Mouse (Mus musculus): ENCODE data around the gene Sash1.

Sash1 gene

DNA sequence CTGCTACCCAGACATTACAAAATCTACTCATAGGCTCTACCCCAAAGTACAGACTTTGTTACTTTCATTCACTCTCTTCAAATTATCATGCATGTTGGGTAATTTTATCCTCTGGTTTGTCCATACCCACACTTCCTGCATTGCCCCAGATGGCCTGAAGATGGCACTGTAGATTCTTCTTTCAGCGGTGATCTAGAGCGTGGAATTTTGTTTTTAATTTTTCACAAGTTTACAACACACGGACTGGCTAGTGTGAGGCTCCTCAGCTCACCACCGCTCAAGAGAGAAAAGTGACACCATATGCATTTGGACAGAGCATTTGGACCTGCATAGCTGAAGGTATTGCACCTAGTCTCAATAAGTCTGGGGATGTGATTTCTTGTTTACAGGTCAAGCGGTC is 93.5 kb downstream of the Sash1 start:
- DNase-seq (ENCODE audit: inconsistent ontology term): peak; percentile 37

DNA sequence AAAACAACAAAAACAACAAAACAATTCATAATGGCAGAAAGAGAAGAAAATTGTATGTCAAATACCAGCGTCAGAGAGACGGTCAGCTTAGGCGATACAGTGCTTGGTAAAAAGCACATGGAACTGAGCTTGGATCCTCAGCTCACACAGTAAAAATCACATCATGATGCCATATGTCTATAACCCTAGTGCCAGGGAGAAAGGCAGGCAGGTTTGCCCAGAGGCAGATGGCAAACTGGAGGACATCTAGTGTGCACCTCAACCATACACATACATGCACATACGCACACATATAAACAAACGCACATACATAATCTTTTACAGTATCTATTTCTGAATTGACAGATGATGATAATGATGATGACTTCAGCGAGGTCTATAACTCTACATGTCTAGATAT is 96.8 kb downstream of the Sash1 start:
- no peak for DNase-seq (ENCODE audit: inconsistent ontology term)

DNA sequence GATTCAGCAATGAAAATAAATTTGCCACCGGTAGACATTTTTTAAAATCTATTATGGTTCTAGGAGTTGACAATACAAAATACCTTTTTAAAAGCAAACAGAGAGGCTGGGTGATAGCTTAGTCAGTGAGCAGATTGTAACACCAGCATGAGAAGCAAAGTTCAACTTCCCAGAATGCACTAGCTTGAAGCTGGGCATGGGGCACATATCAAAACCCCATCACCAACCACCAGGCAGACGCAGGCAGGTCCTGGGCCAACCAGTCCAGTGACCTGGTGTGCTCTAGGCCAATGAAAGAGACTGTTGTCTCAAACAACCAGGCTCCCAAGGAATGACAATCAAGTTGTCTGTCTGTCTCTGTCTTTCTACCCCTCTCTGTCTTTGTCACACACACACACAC is 98.6 kb downstream of the Sash1 start:
- DNase-seq (ENCODE audit: inconsistent ontology term): no peak

DNA sequence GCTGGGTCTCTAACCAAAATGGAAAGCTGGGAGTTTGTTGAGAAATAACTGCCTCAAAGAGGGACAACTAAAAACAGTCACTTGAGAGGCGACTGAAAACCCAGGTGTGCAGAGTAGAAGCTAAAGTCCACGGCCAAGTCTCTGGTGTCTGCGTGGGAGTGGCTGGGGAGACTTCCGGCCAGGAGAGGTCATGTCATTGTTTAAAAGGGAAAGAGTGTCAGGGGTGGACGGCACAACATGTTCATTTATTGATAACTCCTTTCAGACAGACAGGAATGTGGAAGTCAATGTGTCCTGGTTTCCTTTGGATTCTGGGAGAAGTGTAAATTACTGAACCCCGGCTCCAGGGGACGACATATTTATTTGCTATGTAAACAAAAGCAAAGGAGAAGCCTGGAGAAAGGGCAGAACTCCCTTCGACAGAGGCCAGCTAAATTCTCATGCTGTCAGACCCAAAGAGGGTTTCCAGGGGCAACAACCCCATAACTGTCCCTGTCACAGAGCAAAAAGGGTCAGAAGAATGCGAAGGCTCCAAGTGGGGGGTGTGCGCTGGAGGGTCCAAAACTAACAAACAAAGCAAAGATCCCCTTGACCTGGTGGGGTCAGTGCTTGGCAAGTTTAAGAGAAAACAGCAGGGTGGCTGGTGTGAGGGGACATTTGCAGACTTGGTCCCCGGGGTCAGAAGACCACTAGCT is 100.3 kb downstream of the Sash1 start:
- no peak for DNase-seq (ENCODE audit: inconsistent ontology term)

DNA sequence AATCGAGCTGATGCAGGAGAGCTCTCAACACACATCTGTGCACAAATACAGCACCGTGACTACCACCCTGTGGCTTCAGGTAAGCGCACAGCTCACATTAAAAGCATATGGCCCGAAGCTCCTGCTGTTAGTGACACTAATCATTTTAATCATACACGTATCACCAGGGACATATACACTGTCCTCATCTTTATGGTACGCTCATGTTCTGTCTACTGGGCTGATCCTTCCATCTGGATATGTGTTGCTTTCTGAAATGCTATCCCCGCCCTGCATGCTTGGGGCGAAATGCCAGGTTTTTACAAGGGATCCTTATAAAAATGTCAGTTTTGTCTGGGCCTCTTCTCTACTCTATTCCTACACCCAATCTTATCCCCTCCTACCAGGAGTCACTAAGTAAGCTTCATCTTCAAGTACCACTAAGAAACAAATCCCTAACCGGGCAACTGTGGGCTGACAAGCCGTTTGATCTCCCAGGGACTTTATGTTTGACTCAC is 103.9 kb downstream of the Sash1 start:
- no peak for DNase-seq (ENCODE audit: inconsistent ontology term)

DNA sequence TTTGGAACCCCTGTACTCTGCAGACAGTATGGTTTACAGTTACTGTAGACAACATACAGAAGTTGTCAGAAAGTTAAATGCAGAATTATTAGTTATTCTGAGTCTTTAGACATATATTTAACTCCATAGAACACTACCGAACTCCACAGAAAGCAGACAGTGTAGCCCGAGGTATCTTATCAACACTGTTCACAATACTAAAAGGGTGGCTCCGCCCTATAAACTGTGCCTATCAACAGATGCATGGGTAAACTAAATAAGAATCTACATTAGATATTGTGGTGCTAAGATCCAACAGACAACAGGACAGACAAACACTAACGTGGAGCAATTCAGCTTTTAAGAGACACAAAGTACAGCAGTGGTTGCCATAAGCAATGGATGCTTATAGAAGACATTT is 106.0 kb downstream of the Sash1 start:
- DNase-seq (ENCODE audit: inconsistent ontology term): no peak

DNA sequence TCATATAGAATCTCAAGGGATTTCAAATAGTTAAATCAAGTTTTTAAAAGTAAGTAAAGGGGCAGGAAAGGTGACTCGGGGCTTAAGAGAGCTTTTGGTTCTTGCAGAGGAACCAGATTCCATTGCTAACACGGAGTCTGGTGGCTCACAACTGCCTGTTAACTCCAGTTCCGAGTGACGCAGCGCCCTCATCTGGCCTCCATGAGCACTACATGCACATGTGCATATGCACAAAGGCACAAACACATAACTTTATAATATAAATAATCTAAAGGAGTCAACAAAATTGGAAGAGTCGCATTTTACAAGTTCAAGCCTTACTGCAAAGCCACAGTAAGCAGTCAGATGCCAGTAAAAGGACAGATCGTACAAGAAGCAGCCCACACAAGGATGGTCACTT is 107.0 kb downstream of the Sash1 start:
- no peak for DNase-seq (ENCODE audit: inconsistent ontology term)

DNA sequence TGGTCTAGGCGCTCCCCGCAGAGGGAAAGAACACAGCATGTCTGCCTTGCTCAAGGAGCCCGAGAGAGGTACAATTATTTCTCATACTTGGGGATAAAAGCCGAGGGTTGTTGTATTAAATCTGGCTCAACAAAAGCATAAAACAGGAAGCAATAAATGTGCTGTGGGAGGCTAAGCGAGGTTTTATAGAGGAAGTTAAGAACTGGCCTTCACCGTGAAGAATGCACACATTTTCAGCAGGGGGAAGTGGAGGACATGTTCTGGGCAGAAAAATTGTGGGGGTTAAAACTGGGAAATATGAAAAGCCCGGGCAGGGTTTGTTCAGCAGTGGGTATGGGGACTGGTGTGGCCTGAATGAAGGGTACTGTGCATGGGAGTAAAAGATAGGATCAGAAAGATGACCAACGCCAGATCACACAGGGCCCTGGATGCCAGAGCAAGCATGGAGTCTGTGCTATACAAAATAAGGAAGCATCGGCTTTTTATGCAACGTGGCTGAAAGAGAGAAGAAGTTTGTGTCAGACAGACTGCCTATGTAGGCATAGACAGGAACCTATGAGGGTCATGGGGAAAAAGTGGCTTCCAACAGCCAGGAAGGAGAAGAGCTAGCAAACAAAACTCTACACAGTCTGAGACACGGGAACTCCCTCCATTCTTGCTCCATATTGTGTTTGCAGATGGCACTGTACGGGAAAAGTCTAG is 108.2 kb downstream of the Sash1 start:
- DNase-seq (ENCODE audit: inconsistent ontology term): no peak

DNA sequence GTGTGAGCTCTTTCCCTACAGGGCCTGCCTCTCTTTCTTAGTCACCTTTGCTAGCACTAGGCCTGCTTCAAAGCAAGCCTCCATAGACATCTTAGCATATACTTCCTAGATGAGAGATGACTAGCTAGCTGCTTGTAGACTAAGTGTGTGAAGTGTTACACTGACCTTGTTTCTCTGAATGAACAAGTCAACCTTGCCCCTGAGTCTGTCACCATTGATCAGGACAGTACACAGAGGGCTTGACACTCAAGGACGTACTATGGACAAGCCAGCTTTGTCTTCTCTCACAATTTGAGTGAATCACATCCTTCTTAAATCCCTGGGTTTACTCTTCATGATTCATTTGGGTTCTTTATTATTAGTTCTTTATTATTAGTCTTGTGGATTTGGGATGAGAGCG is 109.1 kb downstream of the Sash1 start:
- DNase-seq (ENCODE audit: inconsistent ontology term): no peak

DNA sequence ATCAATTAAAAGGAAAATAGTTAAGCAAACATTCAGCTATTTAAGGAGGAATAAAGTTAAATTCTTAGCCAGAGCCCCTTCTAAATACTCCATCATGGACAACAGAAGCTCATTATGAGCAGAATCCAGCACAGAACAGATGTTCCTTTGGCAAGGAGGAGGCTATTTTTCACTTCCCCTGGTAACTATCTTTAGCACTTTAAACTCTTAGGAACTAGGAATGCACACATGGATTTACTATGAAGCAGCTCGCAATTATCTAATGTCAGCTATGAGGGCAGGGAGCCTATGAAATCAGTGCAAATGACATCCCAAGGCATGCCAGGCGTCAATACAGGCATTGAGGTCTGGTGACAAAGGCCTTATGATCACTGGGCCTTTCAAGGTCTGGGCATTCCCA is 110.1 kb downstream of the Sash1 start:
- DNase-seq (ENCODE audit: inconsistent ontology term): no peak

DNA sequence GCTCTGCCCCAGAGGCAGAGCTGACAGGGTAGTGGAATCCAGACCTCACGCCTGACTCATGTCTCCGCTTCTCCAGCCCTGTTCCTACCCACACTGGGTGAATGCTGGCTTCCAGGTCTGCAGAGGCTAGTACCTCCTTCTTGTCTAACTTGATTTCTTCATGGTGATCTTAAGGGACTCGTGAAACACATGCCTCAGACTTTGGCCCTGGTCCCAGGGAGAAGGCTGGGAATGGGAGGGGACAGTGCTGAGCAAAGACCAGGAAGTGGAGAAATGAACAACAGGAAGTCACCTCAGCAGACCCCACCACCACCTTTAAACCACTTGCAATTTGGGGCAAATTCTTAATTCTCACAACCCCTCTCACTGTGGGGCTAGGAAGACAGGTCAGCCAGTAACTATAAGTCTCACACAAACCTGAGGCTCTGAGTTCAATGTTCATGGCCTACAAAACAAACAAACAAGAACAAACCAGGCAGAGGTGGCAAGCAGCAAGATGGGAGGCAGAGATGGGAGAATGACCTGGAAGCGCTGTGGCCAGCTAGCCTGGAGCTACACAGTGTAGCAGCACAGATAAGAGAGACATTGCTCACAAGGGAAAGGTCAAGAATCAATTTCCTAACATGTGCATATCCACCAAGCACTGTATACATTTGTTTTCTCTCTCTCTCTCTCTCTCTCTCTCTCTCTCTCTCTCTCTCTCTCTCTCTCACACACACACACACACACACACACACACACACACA is 113.2 kb downstream of the Sash1 start:
- peak; percentile 13 for DNase-seq (ENCODE audit: inconsistent ontology term)

DNA sequence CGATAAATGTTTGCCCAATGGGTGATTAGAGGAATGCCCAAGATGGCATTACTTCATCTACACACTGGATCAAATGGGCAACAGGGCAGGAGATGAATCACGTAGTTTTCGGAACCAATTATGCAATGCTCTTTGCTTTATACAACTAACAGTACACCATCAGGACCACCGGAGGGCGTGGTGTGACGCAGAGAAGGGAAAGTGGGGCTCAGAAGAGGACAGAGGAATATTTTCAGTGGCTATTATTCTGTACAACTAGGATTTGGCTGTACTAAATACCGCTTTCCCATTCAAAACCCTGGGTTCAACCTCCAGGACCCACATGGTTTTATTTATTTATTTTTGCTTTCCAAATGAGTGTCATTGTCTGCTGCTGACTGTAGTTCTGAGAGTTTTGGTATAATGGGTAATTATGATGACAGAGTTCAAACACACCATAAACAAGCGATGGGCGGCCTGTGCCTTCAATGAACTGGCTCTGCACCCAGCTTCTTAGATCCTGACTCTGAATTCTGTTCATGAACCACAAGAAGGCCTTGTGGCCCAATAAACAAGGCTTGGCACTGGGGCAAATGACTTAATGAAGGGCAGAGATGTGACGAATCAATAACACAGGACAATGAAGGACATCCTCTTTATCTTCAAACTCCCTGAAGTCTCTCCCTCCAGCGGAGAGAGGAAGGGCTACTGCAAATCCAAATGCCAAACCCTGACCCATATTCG is 114.8 kb downstream of the Sash1 start:
- DNase-seq (ENCODE audit: inconsistent ontology term): peak; percentile 58

DNA sequence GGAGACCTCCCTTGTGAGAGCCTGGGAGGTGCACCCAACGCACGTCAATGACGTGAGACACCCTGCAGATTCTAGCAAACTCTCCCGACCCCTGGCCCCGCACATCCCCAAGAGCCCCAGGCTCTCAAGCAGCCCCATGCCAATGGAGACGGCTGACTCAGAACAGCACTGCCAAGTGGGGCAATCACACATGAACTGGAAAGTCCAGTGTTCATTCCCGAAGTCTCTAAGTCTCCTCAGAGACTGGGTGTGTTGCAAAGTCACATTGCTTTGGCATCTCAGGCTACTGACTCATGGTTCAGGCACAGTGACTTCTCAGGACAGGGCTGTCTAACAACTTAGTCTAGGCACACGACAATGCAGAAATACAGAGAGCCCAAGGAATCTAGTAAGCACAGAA is 117.2 kb downstream of the Sash1 start:
- peak; percentile 20 for DNase-seq (ENCODE audit: inconsistent ontology term)

DNA sequence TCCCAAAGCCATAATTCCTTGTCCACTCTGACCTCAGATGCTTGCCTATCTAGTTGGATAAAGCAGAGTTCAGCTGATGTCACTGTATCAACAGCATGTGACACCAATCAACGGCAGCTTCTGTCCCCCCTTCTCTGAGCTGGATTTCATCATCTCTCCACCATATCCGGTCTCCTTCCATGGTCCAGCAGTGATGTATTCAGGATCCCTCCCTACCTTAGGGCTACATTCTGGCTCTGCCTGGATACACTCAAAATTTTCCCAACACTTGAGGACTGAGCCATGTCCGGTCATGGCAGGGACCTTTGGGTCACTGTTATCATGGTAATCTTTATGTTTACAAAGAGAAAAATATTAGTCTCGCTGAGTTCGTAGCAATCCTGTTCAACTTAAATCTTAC is 118.5 kb downstream of the Sash1 start:
- no peak for DNase-seq (ENCODE audit: inconsistent ontology term)

DNA sequence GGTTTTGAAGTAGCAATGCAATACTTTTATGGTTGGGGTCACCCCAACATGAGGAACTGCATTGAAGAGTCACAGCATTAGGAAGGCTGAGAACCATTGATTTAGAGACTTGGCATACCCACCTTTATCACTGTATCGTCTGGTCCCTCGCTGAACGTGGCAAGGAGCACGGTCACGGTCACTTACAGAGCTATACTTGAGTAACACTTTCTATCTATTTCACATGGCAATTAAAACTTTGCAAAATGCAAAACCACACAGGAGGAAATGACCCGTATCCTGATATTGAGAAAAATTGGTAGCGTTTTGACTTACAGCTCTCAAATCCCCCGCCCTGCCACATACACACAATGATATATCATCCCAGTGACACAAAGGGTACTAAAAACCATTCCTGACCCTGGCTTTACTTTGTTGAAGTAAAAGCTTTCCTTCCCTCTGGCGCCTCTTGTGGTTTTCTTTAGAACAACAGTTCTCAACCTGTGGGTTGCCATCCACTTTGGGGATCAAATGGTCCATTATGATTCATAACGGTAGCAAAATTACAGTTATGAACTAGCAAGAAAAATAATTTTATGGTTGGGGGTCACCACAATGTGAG is 119.8 kb downstream of the Sash1 start:
- no peak for DNase-seq (ENCODE audit: inconsistent ontology term)

DNA sequence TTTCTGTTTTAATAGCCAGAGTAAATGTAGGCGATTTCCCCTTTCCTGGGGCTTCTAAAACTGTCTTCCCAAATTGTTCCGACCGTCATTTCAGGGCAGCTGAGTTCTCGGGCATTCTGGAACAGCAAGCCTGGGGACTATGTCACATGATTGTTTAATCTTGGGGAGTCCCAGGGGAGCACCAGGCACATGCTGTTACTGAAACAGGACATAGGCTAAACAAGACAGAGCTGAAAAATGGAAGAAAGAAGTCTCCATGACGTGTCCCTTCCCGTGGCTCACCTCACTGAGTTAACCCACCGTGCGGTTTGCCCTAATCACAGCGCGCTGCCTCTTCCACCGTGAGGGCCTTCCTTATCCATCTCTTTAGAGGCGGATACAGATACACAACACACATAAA is 123.1 kb downstream of the Sash1 start:
- DNase-seq (ENCODE audit: inconsistent ontology term): no peak

DNA sequence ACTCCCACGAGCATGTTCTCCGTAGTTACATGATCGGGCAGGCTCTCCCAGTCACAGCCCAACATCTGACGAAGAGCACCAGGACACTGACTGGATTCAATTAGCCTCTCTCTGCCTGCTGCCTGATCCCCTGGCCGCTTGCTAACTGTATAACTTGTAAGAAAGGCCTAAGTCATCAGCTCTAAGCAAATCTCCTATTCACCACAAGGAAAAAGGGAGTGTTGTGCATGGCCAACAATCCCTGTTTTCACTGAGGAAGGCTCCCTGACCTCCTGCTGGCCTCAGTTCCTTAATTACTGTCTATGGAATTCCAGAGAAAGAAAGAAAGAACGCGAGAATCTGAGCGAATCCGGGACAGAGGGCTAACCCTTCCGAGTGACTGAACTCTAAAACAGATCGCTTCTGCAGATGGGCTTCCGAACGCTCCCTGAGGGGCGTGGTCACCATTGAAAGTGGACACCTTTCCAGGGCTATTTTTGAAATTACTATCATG is 123.6 kb downstream of the Sash1 start:
- DNase-seq (ENCODE audit: inconsistent ontology term): peak; percentile 89

DNA sequence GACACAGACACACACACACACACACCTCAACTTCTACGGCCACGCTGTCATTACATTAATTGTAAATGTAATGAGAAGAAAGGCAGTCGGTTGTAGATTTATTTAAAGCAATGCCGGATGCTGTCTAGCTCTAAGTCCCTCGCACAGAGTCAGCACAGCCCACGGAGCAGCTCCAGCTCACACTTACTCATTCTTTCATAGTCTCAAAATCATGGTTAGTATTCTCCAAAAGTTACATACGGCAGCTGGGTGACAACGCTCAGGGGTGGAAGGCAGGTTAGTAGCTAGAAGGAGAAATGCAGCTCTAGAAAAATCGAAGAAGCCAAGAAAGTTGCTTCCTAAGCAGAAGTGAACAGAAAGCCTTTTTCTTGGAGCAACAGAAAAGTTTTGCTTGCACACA is 124.2 kb downstream of the Sash1 start:
- no peak for DNase-seq (ENCODE audit: inconsistent ontology term)

DNA sequence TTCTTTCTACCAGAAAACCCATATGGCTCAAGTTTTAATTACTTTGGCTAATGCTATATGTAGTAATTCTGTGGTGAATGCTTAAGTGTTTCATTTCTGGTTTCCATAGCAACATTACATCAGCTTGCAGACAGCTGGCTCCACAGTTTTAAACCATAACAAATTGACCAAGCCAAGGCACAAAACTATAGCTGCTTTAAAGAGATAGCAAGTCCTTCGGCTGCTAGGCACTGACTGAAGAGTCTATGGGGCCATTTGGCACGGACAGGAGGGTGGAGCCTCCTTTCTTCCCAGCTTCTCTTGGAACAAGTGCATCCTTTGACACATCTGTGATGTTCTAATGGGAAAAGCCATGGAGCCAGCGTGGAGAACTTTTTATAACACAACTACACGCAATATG is 125.3 kb downstream of the Sash1 start:
- DNase-seq (ENCODE audit: inconsistent ontology term): peak; percentile 60

DNA sequence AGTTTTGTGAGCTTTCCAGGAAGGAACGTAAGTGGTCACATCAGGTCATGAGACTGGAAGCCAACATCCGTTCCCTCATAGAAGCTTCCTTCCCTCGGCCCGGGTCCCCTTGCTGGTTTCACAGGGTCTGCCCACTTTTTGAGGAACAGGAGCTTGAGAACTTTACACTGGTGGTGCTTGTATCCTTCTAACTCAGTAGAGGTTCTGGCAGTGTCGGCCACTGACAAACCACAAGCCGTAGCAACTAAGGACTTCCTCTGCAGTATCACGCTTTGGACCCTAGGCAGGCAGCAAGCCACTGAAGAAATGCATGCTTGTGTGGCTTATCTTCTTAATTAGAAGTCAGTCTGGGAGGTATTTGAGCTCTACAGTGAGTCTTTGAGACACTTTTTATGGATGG is 126.6 kb downstream of the Sash1 start:
- no peak for DNase-seq (ENCODE audit: inconsistent ontology term)

DNA sequence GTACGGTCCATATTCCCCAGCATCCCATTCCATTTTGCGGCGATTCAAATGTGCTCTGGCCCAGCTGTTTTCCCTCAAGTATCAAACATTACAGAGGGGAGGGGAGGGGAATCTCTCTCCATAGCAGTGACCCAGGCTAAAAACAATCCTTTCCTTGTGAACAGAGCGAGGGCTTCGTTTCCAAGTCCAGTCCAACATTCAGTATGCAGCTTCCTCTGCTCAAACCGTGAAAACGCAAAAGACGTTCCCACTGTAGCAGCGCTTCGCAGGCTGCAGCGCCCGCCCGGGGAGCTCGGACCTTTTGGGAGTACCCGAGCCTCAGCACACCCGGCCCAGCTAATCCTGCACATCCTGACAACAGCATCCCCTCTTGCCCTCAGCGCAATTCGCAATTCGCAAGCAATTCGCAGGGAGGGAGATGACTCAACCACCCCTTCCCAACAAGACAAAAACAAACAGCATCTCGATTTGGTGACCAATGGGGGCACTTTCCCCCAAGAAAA is 128.4 kb downstream of the Sash1 start:
- peak; percentile 55 for DNase-seq (ENCODE audit: inconsistent ontology term)

All from Muller cell, postnatal 12 days (primary cell).